Mouse (Mus musculus) stomach, embryonic 15.5 days (tissue): ENCODE results near the gene Tmem189. TPM values are rescaled to one million over a fixed set of nuclear protein-coding genes. Genes with fewer than 3 reads are reported as not detected.

ENCODE experiments used
- ATAC-seq: fragments of 200-750 bp; cut with Nextera tagmentation; 2 replicates; pipeline ENCODE4 v1.8.0; 2017; ENCODE audit warnings: low read depth, moderate number of reproducible peaks, moderate TSS enrichment; ENCODE audit not compliant: insufficient read depth, low FRiP score
- H3K27ac ChIP-seq: fragments of 300-500 bp; sonication (generic); 2 replicates; pipeline ENCODE4 v1.5.1; 2015; ENCODE audit warnings: mild to moderate bottlenecking, inconsistent platforms
- H3K27me3 ChIP-seq: fragments of 300-500 bp; sonication (generic); replicated peaks from 2 replicates; pipeline ENCODE4 v1.6.1; 2015; ENCODE audit warnings: inconsistent platforms
- H3K36me3 ChIP-seq: fragments of 300-500 bp; sonication (generic); 2 replicates; pipeline ENCODE4 v1.6.1; 2015; ENCODE audit warnings: inconsistent platforms
- H3K4me1 ChIP-seq: fragments of 300-500 bp; sonication (generic); 2 replicates; pipeline ENCODE4 v1.6.1; 2015; ENCODE audit warnings: inconsistent platforms
- H3K4me2 ChIP-seq: fragments of 300-500 bp; sonication (generic); 2 replicates; pipeline ENCODE4 v1.6.1; 2015; ENCODE audit warnings: mild to moderate bottlenecking, inconsistent platforms
- H3K4me3 ChIP-seq: fragments of 300-500 bp; sonication (generic); replicated peaks from 2 replicates; pipeline ENCODE4 v1.5.1; 2015; ENCODE audit warnings: inconsistent platforms
- H3K9ac ChIP-seq: fragments of 300-500 bp; sonication (generic); 2 replicates; pipeline ENCODE4 v1.6.1; 2015; ENCODE audit warnings: inconsistent platforms
- H3K9me3 ChIP-seq: fragments of 300-500 bp; sonication (generic); 2 replicates; pipeline ENCODE4 v1.6.1; 2016; ENCODE audit warnings: inconsistent platforms
- WGBS: fragments of 180-500 bp; shearing (Covaris S2); methylation state at CpG from one replicate; pipeline ENCODE4 v1.1.7; 2015; 5-methylcytosine and 5-hydroxymethylcytosine counted together
- polyA plus RNA-seq: library from polyadenylated mRNA; unstranded; fragments of >200 nt; fragmentation: Nextera tagmentation; extraction: Ambion mirVana; gene quantifications from 2 replicates; pipeline ENCODE4 v1.2.1, GENCODE M21; 2015

The Tmem189 gene
- polyA plus RNA-seq, 1 experiment from 2014 or later: 43.8 TPM

GRCm38 (mm10) chr2:167640279-167640678 lies 49.3 kb downstream of the Tmem189 start:
- Histone ChIP-seq H3K27ac (no peak overlapping the region), H3K27me3 (no peaks in the 10 kb centered on the region), H3K9me3 (no peaks in the 10 kb centered on the region), H3K4me3 (no peak overlapping the region), H3K9ac (no peak overlapping the region), H3K4me1 (no peaks in the 10 kb centered on the region), H3K4me2 (no peak overlapping the region), H3K36me3 (peaks cover 11% of the 10 kb centered on the region)
- 79% methylated on average over 3 of the region's 3 CpGs for WGBS
- ATAC-seq: no peak

DNA sequence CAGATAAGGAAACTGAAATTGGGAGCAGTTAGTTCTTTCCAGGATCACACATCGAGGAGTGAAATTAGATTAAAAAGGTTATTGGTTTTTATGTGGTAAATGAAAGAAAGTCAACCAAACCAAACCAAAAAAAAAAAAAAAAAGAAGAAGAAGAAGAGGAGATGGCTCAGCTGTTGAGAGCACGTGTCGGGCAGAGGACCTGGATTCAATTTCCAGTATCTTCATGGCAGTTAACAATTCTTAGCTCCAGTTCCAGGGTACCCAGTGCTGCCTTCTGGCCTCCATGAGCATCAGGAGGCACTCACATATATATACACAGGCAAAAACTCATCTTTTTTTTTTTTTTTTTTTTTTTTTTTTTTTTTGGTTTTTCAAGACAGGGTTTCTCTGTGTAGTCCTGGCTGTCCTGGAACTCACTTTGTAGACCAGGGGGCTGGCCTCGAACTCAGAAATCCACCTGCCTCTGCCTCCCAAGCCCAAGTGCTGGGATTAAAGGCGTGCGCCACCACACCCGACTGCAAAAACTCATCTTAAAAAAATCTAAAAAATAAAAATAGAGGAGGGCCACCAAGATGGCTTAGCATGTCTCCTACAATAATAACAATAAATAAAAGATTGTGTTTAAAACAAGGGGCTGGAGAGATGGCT lies 54.6 kb downstream of the Tmem189 start:
- no peak overlapping the region for H3K9ac ChIP-seq
- H3K4me2 ChIP-seq: peak overlapping the region; percentile 59
- H3K27me3 ChIP-seq: no peaks in the 10 kb centered on the region
- H3K27ac ChIP-seq: no peak overlapping the region; the same call in 1 of the 2 replicates
- peak overlapping the region; percentile 36 for H3K4me3 ChIP-seq
- ATAC-seq: no peak
- 74% methylated on average over 7 of the region's 7 CpGs for WGBS
- no peaks in the 10 kb centered on the region for H3K36me3 ChIP-seq
- H3K4me1 ChIP-seq: peaks cover 24% of the 10 kb centered on the region
- no peaks in the 10 kb centered on the region for H3K9me3 ChIP-seq

GRCm38 (mm10) chr2:167634338-167634770 lies 55.3 kb downstream of the Tmem189 start:
- Histone ChIP-seq H3K4me1 (peaks cover 31% of the 10 kb centered on the region), H3K27ac (peak overlapping the region; percentile 81), H3K9me3 (no peaks in the 10 kb centered on the region), H3K9ac (no peak overlapping the region), H3K36me3 (no peaks in the 10 kb centered on the region), H3K27me3 (no peaks in the 10 kb centered on the region), H3K4me2 (peak overlapping the region; percentile 59), H3K4me3 (peak overlapping the region; percentile 36)
- 0% methylated on average over 15 of the region's 15 CpGs for WGBS
- peak; percentile 80 for ATAC-seq

- 86% methylated on average over 6 of the region's 6 CpGs for WGBS
- Histone ChIP-seq H3K9me3 (no peaks in the 10 kb centered on the region), H3K4me3 (no peak overlapping the region), H3K4me1 (peaks cover 39% of the 10 kb centered on the region), H3K27me3 (no peaks in the 10 kb centered on the region), H3K9ac (no peak overlapping the region), H3K27ac (peak overlapping the region; percentile 81; the same call in 1 of the 2 replicates), H3K4me2 (no peak overlapping the region), H3K36me3 (no peaks in the 10 kb centered on the region)
- ATAC-seq: no peak
Observed at GRCm38 (mm10) chr2:167633537-167633872, 56.1 kb downstream of the Tmem189 start.

GRCm38 (mm10) chr2:167632731-167633536 lies 56.7 kb downstream of the Tmem189 start:
- H3K4me2 ChIP-seq: peak overlapping the region; percentile 58; the same call in 1 of the 2 replicates
- no peak for ATAC-seq
- no peaks in the 10 kb centered on the region for H3K27me3 ChIP-seq
- peak overlapping the region; percentile 89 for H3K27ac ChIP-seq
- no peaks in the 10 kb centered on the region for H3K36me3 ChIP-seq
- peaks cover 45% of the 10 kb centered on the region for H3K4me1 ChIP-seq
- no peaks in the 10 kb centered on the region for H3K9me3 ChIP-seq
- 68% methylated on average over 12 of the region's 12 CpGs for WGBS
- H3K4me3 ChIP-seq: peak overlapping the region; percentile 76
- H3K9ac ChIP-seq: no peak overlapping the region

GRCm38 (mm10) chr2:167631591-167632448 lies 57.8 kb downstream of the Tmem189 start, which contains the start of gene Ube2v1:
Gene Ube2v1, minus strand, starts transcription at chr2:167632095.
- H3K4me3 ChIP-seq: peak within 1 kb of the TSS; percentile 76
- no peaks in the 10 kb centered on the region for H3K27me3 ChIP-seq
- peak within 1 kb of the TSS; percentile 82 for H3K4me2 ChIP-seq
- under 1% methylated on average over 87 of the region's 87 CpGs for WGBS
- H3K27ac ChIP-seq: peak within 1 kb of the TSS; percentile 89
- H3K4me1 ChIP-seq: peaks cover 56% of the 10 kb centered on the region
- no peaks in the 10 kb centered on the region for H3K9me3 ChIP-seq
- ATAC-seq: peak; percentile 82
- H3K36me3 ChIP-seq: peaks cover 8% of the 10 kb centered on the region
- peak within 1 kb of the TSS; percentile 76 for H3K9ac ChIP-seq

- Histone ChIP-seq H3K9me3 (no peaks in the 10 kb centered on the region), H3K4me3 (peak overlapping the region; percentile 76), H3K4me1 (peaks cover 56% of the 10 kb centered on the region), H3K9ac (peak overlapping the region; percentile 76), H3K36me3 (peaks cover 8% of the 10 kb centered on the region), H3K27me3 (no peaks in the 10 kb centered on the region), H3K27ac (peak overlapping the region; percentile 85), H3K4me2 (peak overlapping the region; percentile 82)
- ATAC-seq: no peak
- 1% methylated on average over 31 of the region's 31 CpGs for WGBS
Observed at GRCm38 (mm10) chr2:167631181-167631590, 58.4 kb downstream of the Tmem189 start.

- peak overlapping the region; percentile 85 for H3K27ac ChIP-seq
- no peaks in the 10 kb centered on the region for H3K9me3 ChIP-seq
- WGBS: 61% methylated on average over 5 of the region's 5 CpGs
- peak overlapping the region; percentile 82 for H3K4me2 ChIP-seq
- ATAC-seq: no peak
- peaks cover 8% of the 10 kb centered on the region for H3K36me3 ChIP-seq
- H3K4me3 ChIP-seq: peak overlapping the region; percentile 76
- H3K9ac ChIP-seq: peak overlapping the region; percentile 76; the same call in 1 of the 2 replicates
- H3K27me3 ChIP-seq: no peaks in the 10 kb centered on the region
- H3K4me1 ChIP-seq: peaks cover 56% of the 10 kb centered on the region
Observed at GRCm38 (mm10) chr2:167630421-167630820, 59.2 kb downstream of the Tmem189 start.

GRCm38 (mm10) chr2:167629665-167630209 lies 59.9 kb downstream of the Tmem189 start:
- Histone ChIP-seq H3K36me3 (peaks cover 8% of the 10 kb centered on the region), H3K4me3 (no peak overlapping the region; the same call in 1 of the 2 replicates), H3K9ac (no peak overlapping the region), H3K4me1 (peaks cover 56% of the 10 kb centered on the region), H3K4me2 (peak overlapping the region; percentile 82), H3K27ac (peak overlapping the region; percentile 85), H3K9me3 (no peaks in the 10 kb centered on the region), H3K27me3 (no peaks in the 10 kb centered on the region)
- no peak for ATAC-seq
- 63% methylated on average over 11 of the region's 11 CpGs for WGBS

GRCm38 (mm10) chr2:167628872-167629271 lies 60.8 kb downstream of the Tmem189 start:
- H3K27ac ChIP-seq: peak overlapping the region; percentile 85
- ATAC-seq: peak; percentile 74
- peaks cover 52% of the 10 kb centered on the region for H3K4me1 ChIP-seq
- H3K4me2 ChIP-seq: peak overlapping the region; percentile 82
- no peaks in the 10 kb centered on the region for H3K27me3 ChIP-seq
- no peak overlapping the region for H3K9ac ChIP-seq
- H3K36me3 ChIP-seq: peaks cover 8% of the 10 kb centered on the region
- WGBS: 37% methylated on average over 4 of the region's 4 CpGs
- H3K4me3 ChIP-seq: no peak overlapping the region
- no peaks in the 10 kb centered on the region for H3K9me3 ChIP-seq

DNA sequence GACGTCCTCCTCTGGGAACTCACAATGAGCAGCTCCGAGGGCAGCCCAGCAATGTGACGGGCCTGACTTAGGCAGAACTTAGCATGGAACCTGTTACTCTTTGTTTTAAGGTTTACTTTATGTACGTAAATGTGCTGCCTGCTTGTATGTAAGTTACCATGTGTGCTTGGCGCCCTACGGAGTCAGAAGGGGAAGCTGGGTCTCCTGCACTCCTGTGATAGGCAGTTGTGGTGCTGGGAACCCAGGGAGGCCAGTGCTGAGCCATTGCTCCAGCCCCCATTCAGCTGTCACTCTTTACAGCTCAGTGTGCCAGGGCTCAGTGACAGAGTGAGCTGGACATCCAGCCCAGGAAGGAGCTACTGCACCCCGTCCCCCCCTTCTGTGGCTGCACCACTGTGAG lies 62.6 kb downstream of the Tmem189 start:
- H3K9ac ChIP-seq: no peak overlapping the region
- no peak for ATAC-seq
- WGBS: 88% methylated on average over 7 of the region's 7 CpGs

More for the DNA sequence above, 62.6 kb downstream of the Tmem189 start:
- Histone ChIP-seq H3K36me3 (peaks cover 8% of the 10 kb centered on the region), H3K4me1 (peaks cover 47% of the 10 kb centered on the region), H3K27me3 (no peaks in the 10 kb centered on the region), H3K9me3 (no peaks in the 10 kb centered on the region), H3K4me2 (no peak overlapping the region), H3K27ac (no peak overlapping the region), H3K4me3 (no peak overlapping the region)
